Mouse (Mus musculus) kidney, postnatal 4 days (tissue): Measurements from ENCODE around the gene Camk2g.
A peak's percentile ranks its signal among the peaks of the same experiment; 100 is the strongest.

Experiments used
- DNase-seq, 2 experiments: peaks; one replicate each; pipeline ENCODE4 v3.0.0; 2021; ENCODE audit warnings: mixed read lengths in 2 of 2

The Camk2g gene

DNA sequence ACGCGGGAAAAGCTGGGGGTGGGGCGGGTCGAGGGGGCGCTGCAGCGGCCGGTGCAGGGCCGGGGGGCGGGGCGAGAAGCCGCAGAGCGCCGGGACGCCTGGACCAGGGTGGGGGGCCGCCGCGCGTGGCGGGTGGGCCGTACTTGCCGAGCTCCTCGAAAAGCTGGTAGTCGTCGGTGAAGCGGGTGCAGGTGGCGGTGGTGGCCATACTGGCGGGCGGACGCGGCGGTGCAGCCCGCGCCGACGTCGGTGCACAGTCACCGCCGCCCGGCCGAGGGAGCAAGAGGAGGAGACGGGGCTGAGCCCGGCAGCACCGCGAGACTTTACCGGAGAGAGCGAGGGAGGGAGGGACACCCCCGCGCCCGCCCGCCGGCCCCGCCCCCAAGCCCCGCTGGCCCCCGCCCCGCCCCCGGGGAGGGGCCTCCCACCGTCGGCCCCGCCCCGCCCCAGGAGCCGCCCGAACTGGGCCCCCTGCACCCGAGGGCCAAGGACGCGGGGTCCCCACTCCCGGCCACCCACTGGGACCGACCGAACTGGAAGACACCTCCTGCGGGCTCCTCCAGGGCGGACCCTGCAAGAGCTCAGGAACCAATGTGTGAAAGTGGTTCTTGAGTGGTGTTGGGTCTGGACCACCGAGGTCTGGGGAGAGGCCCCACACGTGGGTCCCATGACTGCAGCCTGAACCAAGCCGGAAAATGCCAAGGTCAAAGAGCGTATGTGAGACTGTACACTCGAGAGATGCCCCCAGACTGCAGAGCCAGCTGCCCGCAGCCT is at the start of gene Camk2g:
TSS of gene Camk2g (minus strand) at position 331 of the 774 bp plus-strand sequence.
- DNase-seq = peak; percentile 89 to 94

DNA sequence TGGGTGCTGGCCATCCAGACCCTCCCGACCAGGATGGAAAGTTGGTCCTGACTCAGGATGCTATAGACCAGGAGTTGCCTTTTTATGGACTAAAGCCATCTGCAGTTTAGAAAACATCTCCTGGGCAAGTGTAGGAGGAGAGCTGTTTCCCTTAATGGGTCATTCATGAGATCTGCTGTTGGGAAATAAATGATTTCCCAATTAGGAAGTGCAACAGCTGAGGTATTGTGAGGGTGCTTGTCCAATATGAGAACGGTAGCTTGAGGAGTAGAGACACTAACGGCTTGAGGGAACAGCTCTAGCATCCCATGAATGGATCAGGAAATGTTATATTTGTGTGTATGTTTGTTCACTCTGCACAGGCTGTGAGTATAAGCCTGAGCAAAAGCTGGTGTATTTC is 48.7 kb upstream of the Camk2g start:
- no peak for DNase-seq

DNA sequence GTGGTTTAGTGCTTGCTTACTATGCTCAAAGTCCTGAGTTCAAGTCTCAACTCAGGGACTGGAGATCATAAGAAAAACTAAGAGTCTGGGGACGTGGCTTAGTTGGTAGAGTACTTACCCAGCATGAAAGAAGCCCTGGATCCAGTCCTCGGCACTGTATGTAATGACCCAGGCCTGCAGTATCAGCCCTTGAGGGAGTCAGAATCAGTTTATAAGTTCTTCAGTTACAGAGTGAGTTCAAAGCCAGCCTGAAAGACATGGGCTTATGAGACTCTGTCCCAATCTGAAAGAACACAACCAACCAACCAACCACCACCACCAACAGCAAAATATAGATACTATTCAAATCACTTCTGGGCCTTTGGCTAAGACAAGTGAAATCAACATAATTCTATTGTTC is 47.6 kb upstream of the Camk2g start:
- DNase-seq = no peak

DNA sequence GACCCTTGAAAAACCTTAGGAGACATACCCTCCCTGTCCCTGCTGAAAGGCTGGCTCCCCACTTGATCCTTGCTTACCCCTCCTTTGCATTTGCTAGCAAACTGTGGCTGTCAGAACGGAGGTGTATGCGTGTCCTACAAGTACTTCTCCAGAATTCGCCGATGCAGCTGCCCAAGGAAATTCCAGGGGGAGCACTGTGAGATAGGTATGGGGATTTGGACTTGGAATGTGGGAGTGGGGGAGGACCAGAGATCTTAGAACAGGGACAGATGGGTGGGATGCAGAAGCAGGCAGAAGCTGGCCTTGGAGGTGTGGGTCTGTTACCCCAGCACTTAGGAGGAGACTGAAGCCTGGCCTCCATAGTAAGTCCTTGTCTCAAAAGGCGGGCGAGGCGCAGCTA is 43.8 kb upstream of the Camk2g start:
- DNase-seq = no peak

DNA sequence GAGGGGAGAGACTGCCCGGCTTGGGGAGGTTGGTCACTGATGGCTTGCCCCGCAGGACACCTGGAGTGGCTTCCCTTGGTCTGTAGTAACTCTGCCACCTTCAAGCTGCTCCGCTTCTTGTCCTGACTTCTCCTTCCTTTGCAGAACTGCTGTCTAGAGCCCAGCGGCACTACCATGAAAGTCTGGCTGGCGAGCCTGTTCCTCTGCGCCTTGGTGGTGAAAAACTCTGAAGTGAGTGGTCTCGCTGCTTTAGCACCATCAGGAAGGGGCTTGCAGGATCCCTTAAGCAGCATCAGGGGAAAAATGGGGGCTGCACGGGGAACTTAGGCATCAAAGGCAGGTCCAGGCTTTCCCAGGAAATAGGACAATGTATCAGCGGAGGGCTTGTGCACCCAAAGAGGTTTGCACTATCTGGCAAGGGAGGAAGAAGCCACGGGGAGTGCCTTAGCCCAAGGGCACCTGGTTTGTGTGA is 43.1 kb upstream of the Camk2g start:
- peak in 1 of 2 experiments; percentile 53 for DNase-seq

DNA sequence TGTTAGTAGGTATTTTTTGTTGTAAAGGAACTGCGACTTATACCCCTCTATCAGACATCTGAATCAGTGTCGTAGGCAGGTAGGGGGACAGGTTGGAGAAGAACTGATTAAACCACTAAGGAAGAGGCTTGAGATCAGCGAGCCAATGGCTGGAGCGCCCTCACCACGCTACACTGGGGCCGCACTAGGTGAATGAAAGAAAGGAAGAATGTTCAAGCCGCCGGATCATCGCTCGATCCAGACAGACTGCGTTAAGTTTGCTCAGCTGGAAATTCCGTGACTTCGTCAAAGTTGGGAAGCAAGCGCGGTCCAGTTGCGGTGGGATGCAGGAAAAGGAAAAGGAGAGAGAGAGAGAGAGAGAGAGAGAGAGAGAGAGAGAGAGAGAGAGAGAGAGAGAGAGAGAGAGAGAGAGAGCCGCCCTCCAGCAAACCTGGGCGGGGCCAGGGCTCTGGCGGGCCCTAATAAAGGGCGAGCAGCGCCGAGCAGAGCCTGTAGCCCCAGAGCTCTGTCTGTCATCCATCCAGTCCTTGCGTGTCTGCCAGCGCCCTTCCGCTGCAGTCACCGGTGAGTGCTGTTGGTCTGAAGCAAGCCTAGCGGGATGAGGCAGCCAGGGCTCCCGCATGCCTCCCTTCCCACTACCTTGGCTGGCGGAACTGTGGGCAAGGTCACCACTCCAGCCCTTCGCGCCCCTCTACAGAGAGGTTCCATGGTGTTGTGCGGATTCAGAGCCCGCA is 42.5 kb upstream of the Camk2g start, which contains the start of gene Plau:
TSS of gene Plau (plus strand) at position 490 of the 734 bp plus-strand sequence.
- peak; percentile 83 to 89 for DNase-seq

DNA sequence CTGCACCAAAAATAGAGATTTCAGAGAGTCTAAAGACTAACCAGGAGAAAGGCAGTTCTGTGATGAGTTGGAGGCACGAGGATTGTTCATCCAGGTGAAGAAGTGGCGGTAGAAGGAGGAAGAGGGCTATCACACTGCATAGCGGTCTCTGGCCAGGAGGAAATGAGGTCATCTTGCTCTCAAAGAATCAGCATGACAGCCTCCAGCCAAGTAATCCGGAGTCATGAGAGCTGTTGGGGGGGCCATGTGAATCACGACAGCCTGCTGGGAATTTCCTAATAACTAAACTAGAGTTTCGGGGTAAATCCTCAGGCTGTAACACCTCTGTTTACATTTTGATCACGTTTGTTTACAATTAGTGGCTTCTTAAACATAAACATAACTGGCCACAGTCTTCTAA is 40.2 kb upstream of the Camk2g start:
- no peak for DNase-seq

DNA sequence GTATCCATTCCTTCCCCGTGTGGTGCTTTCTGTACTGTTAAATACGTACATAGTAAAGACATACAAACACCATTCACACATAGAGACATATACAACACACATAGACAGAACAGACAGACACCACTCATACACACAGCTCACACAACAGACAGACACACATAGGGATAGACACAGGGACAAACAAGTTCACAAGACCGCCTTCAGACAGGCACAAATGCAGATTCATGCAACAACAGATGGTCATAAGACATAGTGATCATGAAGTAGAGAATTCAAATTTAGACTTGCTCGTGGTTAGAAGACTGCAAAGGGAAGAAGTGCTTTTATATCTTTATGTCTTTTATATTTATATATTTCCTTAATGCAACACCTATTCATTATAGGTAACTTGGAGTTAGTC is 39.6 kb upstream of the Camk2g start:
- no peak for DNase-seq

DNA sequence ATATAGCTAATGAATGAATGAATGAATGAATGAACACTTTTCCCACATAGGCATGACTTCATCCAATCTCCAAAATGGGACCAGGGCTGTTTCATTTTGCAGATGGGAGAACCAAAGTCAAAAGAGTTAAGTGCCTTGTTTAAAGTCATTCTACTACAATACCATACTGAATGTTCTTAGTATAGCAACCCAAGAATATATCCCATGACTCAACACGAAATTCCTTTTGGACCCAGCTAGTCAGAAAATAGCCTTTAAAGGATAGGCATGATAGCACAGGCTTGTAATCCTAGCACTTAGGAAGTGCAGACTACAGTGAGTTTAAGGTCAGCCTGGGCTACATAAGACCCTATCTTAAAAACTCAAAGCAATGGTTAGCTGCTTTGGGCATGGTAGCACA is 38.0 kb upstream of the Camk2g start:
- no peak for DNase-seq

DNA sequence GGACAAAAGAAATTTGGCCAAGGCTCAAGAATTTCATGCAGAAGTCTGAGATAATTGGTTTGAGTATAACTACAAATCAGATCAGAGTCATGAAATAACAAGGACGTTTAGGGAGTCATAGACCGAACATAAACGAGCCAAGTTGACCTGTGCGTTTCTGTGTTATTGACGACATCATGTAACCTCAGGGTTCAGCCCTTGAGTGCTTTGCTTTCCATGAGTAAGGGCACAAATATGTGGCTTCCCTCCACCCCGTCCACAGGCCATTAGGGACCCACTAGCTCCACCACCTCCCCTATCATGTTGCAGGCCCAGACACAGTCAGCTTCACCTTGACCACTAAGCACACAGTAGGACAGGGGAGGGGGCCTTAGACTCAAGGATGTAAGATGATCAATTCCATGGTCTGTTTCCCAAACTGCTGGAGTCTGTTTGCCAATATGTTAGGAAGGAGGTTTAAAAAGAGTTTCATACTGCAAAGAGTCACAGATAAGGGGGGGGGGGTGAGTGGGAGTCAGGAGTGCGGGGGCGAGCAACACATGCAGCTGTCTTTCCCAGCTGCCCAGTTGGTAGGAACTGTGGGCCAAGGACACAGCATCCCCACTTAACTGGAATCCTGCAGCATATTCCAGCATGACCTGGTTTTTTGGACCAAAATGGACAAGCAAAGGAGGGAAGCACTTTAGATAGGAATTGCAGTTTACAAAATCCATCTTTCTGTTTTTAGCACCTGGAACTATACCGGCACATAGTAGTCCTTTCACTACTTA is 37.4 kb upstream of the Camk2g start:
- DNase-seq = peak in 1 of 2 experiments; percentile 47

DNA sequence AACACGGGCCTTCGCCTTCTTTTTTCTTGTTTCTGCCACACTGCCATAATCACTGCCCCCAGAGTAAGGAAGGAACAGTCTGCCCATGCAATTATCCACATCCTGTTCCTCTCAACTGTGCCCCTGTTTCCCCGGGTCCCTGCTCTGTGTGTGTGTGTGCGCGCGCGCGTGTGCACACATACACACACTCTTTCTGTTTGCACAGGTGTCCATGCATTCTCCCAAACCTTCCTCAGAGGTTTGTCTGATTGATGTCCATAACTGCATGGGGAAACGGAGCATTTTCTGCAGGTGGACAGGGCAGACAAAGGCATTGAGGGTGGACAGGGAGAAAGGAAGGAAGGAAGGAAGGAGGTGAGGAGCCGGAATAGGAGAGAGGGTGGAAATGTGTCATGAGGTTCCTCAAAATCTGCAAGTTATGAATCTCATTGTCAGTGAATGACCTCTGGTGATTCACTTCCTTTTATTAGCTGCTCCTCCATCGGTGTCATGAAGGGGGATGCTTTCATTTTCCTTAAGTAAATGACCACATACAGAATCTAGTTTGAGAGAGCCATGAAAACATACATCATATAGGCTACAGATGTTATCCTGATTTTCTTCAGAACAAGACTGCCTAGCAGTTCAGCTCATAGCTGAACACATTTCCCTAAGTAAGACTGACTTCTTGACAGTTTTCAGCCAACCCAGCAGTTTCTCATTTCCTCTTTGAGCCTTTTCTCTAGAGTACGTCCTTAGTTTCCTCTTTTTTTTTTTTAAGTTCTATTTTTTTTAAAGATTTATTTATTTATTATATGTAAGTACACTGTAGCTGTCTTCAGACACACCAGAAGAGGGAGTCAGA is 35.9 kb upstream of the Camk2g start:
- DNase-seq = no peak

DNA sequence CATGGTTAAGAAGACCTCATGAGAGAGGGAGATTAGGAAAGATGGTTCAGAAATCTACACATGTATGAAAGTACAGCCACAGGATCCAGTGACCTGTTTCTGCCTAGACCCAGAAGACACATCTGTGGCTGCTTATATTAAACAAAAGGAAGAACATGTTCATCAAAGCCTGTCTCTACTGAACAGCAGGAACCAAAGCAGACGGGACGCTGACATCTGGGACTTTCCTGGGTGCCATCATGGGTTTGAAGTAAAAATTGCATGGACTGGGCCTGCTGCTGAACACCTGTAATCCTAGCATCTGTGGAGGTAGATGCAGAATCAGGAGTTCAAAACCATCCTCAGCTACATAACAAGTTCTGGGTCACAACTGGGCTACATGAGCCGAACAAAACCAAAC is 34.6 kb upstream of the Camk2g start:
- no peak for DNase-seq

DNA sequence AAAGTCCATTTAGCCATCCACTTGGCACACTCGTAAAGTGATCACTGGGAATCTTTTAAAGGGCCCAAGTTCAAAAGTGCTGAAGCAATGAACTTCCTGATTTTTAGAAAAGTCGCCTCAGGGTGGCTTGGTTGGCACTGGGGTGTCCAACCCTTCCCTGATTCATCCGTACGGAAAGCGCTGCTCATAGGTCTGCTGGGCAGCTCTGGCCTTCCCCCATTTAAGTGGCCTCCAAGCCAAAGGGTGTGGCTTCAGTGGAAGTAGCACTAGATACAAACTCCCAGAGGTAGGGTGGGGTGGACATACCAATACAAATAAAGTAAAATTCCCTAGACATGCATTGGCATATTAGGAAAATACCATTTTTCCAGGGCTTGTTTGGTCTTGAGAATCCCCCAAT is 33.6 kb upstream of the Camk2g start:
- DNase-seq = no peak

DNA sequence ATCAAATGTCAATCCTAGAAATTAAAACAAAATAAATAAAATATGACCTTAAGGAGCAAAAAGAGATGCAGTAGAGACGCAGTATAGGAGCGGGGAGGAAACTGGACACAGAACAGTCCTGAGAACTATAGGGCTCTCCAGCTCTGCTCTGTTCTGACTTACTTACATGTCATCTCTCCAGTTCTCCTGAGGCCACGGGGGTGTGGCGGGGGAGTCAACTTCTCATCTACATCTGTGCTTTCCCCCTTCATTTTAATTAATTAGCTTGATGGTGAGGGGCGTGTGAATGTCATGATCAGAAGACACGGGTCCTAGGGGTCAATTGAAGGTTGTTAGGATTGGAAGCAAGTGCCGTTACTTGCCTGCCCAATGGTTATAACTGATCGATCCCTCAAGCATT is 33.2 kb upstream of the Camk2g start:
- no peak for DNase-seq

DNA sequence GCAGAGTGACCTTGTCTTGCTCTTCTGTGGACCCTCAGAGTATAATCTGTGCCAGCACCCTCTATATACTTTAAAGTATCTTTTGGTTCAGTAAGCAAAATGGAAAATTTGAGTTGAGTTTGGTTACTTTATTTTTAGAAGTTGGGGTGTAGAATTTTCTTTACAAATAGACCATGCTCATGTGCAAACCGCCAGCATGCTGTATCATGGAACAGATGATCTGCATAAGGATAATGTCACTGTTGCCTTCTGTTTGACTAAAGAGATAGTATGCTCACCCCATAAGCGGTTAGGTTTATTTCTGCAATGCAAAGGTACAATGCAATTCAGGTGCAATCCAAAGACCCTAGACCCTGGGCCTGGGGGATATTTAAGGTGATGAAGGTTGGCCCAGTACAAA is 31.6 kb upstream of the Camk2g start:
- no peak for DNase-seq

DNA sequence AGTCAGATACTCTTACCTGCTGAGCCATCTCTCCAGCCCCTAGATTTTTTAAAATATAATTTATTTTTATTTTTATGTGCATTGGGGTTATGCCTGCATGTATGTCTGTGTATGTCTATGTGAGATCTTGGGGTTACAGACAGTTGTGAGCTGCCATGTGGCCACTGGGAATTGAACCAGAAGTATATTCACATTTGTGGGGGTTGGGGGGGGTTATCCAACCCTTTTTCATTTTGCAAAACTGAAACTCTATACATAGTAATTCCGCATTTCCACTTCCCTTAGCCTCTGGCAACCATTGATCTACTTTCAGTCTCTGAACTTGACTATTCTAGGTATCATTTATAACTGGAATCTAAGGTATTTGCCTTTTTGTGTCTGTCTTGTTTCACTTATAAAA is 30.6 kb upstream of the Camk2g start:
- DNase-seq = no peak

DNA sequence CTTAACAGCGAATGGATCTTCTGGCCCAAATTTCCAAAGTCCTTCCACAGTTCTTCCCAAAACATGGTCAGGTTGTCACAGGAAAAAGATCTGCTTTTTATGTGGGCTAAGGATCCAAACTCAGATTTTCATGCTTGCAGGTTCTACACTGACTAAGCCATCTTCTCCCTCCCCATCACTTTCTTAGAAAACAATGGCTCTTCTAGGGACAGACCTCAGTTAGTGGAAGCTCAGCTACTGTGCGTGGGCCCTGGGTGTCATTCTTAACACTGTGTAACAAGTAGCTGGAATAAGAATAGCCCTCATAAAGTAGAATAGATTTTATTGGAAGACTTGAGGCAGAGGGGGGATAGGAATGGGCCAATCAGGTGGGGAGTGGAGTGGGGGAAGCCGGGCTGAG is 21.6 kb upstream of the Camk2g start:
- no peak for DNase-seq

DNA sequence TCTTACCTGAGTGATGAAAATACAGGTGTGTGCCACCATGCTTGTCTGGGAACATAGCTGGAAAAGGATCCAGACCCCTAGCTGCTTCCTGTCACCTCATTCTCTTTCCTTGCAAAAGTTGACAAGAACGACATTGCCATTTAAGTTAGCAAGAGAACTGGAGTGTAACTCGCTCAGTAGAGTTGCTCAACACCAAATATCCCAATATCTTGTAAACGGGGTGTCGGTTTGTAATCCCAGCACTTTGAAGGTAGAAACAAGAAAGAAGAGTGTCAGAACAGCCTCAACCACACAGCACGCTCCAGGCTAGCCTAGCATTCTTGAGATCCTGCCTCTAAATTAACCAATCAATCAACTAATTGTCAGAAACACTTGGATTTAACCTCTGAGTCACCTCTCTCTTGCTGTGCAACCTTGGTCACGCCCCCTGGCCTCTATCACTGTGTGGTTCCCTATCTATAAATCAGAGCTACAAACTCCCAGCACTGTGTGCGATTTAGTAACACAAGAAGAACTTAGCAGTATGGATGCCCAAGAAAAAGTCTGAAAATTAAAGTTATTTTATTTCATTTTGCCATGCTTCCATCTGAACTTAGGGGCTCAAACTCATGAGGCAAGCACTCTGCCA is 18.0 kb upstream of the Camk2g start:
- no peak for DNase-seq

DNA sequence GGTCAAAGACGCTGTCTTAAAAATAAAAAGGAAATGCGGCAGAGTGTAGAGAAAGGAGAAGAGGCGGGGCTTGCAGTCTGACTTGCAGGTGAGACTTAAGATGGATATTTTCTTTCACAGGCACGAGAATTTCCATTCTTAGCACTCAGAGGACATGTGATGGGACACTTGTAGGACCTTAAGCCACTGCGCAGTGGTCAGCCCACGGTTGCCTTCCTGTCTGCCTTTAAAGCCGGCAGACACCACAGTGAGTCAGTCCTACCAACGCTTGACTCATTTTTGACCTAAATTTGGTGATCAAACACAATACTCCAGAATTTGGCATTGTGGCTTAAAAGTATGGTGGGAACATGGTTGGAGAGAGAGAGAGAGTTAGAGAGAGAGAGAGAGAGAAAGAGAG is 17.3 kb upstream of the Camk2g start:
- no peak for DNase-seq

DNA sequence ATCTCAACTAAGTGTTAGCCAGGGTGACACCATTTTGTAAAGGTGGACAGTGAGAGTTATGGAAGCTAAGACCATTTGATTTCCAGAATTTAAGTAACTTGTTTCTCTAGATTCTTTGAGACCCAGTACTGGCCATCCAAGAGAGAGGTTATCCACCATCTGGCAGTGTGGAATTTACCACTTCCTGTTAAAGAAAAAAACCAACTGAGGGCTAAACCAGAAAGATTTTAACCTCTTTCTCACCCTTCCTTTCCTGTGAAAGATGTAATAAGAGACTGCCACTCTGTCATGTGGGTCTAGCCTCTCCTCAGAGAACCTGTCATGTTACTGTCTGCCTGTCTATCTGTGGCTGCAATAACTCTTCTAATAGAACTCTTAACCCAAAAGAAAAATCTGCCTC is 15.9 kb upstream of the Camk2g start:
- no peak for DNase-seq

DNA sequence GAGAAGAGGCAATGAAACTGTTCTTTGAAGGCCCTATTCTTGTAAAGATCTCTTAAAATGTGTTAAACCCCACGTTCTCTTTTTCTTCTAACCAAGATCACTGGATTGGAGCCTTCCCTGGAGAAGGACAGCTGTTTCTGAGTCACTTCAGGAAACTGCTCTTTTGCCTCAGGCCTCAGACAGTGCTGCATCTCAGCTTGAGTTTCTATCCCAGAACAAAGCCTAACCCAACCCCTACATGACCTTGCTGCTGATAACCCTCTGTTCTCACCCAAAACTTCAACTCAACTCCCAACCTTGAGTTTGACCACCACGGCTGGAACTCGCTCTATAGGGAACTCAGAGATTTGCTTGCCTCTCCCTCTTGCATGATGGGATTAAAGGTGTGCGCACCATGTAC is 15.5 kb upstream of the Camk2g start:
- no peak for DNase-seq
